Mouse (Mus musculus): ENCODE measurements around the gene Palld. TPM values are rescaled to one million over a fixed set of nuclear protein-coding genes. Genes with fewer than 3 reads are reported as not detected.

The Palld gene
- polyA plus RNA-seq, 1 experiment from 2014 or later: 62.3 TPM

DNA sequence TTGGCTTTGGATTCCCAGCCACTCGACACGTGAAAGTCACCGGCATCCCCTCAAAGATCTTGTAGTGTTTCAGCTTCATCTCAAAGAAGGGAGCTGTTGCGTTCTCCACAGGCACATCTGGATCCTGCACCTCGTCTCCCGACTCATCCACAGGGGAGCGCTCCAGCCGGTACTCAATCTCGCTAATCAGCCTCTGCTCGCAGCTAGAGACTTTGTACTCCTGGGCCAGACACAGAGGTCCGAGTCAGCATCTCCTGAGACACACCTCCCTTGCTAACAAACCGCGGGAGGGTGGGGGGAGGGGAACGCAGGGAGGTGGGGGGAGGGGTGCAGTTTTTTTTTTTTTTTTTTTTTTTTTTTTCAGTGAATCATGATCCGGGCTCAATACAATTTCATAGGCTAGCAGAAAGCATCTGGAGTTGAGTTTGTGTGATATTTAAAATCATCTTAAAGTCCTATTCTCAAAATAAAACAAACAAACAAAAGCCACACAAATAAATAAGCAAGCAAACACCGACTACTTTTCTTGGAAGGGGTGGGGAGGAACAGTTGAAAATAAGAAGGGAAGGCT is 369.0 kb downstream of the Palld start:
- TF ChIP-seq CTCF (IDR thresholded peaks at IDR 0.05; ENCODE audit: low read depth): peak; percentile 49
- Histone ChIP-seq H3K4me2 (replicated peaks; ENCODE audit: low read depth) (no peak overlapping the region), H3K27ac (ENCODE audit: low read depth, low read length) (no peak overlapping the region), H3K4me3 (ENCODE audit: low read depth, low read length) (no peak overlapping the region), H3K9me3 (ENCODE audit: control insufficient read depth) (no peaks in the 10 kb centered on the region), H3K36me3 (ENCODE audit: control insufficient read depth, insufficient read depth) (peaks cover 55% of the 10 kb centered on the region), H3K27me3 (replicated peaks; ENCODE audit: control insufficient read depth, insufficient read depth, low read length) (no peaks in the 10 kb centered on the region), H3K9ac (ENCODE audit: low read depth, low read length) (no peak overlapping the region), H3K4me1 (replicated peaks; ENCODE audit: control insufficient read depth, insufficient read depth, low read length) (0 out of 2 replicates have a peak, but pooled peaks cover 3% of the 10 kb centered on the region)
- peak; percentile 83 for ATAC-seq
- WGBS: 48% methylated on average over 16 of the region's 16 CpGs

DNA sequence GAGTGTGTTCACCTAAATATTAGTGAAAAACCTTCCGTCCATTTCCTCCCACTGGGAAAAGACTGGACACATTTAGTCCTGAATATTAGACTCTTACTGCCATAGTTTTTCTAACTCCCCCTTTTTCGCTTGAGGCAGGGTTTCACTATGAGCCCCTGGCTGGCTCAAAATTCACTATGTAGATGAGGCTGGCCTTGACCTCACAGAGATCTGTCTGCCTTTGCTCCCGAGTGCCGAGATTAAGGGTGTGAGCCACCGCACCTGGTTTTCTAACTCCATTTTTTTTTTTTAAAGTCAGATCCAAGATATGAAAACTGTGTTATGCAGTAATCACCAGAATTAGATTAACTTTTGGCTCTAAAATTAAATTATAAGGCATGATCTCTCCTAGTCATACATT is 369.7 kb downstream of the Palld start:
- H3K9me3 ChIP-seq (ENCODE audit: control insufficient read depth): no peaks in the 10 kb centered on the region

DNA sequence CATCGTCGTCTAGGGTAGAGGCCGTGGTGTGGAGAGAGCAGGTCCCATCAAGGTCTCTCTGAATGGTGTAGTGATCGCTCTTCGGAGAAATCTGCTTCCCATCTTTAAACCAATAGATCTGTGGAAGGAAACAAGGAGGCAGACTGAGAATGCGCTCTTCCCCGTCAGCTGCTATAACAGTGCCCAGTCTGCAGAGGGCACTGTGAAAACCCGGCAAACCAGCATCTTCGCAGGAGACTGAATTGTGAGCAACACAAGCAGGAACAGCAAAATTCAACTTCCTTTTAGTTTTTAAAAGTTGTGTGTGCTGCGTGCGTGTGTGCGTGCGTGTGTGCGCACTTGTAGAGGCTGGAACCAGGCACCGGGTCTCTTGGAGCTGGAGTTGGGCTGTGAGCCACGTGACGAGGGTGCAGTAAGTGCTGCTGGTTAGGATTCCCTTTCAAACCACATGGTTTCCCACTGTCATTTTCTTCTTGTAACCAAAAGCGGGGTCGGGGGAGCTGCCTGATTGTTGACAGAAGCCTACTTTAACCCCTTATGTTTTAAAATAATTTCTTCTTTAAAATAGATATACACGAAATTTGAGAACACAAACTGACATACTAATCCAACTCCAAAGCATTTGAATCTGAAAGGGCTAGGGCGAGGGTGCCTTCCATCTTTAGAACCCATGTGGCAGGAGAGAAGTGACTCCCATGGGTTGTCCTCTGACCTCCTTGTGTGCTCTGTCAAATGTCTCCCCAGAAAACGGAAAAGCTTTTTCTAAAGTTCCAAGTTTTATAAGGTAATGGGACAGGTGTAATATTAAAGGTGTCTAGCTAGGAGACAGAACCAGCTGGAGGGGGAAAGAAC is 370.3 kb downstream of the Palld start:
- Histone ChIP-seq H3K4me3 (ENCODE audit: low read depth, low read length) (no peak overlapping the region), H3K9ac (ENCODE audit: low read depth, low read length) (no peak overlapping the region), H3K9me3 (ENCODE audit: control insufficient read depth) (no peaks in the 10 kb centered on the region), H3K4me1 (replicated peaks; ENCODE audit: control insufficient read depth, insufficient read depth, low read length) (peaks cover 6% of the 10 kb centered on the region; the same call in 1 of the 2 replicates), H3K27ac (ENCODE audit: low read depth, low read length) (no peak overlapping the region), H3K27me3 (replicated peaks; ENCODE audit: control insufficient read depth, insufficient read depth, low read length) (no peaks in the 10 kb centered on the region), H3K36me3 (ENCODE audit: control insufficient read depth, insufficient read depth) (peaks cover 63% of the 10 kb centered on the region), H3K4me2 (replicated peaks; ENCODE audit: low read depth) (no peak overlapping the region)
- peak; percentile 60 for TF ChIP-seq CTCF (IDR thresholded peaks at IDR 0.05; ENCODE audit: low read depth)
- 81% methylated on average over 22 of the region's 22 CpGs for WGBS
- no peak for ATAC-seq

More for the DNA sequence above, 369.7 kb downstream of the Palld start:
- WGBS: 77% methylated on average over 5 of the region's 5 CpGs
- TF ChIP-seq CTCF (IDR thresholded peaks at IDR 0.05; ENCODE audit: low read depth): no peak
- no peak overlapping the region for H3K9ac ChIP-seq (ENCODE audit: low read depth, low read length)
- no peak overlapping the region; the same call in 1 of the 2 replicates for H3K27ac ChIP-seq (ENCODE audit: low read depth, low read length)
- H3K27me3 ChIP-seq (replicated peaks; ENCODE audit: control insufficient read depth, insufficient read depth, low read length): no peaks in the 10 kb centered on the region
- H3K4me3 ChIP-seq (ENCODE audit: low read depth, low read length): no peak overlapping the region
- ATAC-seq: no peak
- H3K4me2 ChIP-seq (replicated peaks; ENCODE audit: low read depth): no peak overlapping the region
- peaks cover 6% of the 10 kb centered on the region; the same call in 1 of the 2 replicates for H3K4me1 ChIP-seq (replicated peaks; ENCODE audit: control insufficient read depth, insufficient read depth, low read length)
- peaks cover 56% of the 10 kb centered on the region for H3K36me3 ChIP-seq (ENCODE audit: control insufficient read depth, insufficient read depth)

DNA sequence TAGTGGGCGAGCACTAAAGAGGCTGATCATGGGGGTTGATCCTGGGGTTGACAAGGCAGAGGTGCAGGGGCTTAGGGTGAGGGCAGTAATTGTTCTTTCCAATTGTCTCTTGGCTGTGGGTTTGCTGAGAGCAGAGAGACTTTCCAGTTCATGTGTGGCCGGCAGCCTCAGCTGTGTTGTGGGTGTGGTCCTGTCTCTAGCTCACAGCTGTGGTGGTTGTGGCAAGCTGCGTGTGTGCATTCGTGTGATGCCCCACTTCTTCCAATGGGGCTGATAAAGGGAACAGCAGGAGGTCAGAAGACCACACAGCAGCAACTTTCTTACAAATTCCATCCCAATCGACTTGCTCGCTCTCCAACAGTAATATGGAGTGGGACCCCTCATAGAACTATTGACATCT is 373.8 kb downstream of the Palld start:
- TF ChIP-seq CTCF (IDR thresholded peaks at IDR 0.05; ENCODE audit: low read depth): no peak
- ATAC-seq: no peak
- no peak overlapping the region for H3K27ac ChIP-seq (ENCODE audit: low read depth, low read length)

DNA sequence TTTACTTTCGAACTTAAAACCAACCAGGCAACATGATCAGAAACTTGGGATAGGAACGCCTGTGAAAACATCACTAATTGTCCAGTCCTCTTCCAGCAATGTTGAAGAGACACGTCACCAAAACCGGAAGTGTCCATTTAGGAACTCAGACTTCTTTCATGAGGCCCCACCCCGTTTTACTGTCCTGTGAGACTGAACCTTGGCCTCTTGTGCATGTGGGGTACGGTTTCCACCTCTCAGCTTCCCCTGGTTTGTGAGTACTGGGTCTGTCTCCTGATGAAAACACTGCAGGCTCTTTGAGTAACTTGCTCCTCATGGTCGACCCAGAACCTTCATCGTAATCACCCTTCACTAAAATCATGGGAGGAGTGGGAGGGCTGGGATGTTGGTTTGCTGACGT is 374.3 kb downstream of the Palld start:
- Histone ChIP-seq H3K9me3 (ENCODE audit: control insufficient read depth) (no peaks in the 10 kb centered on the region), H3K27me3 (replicated peaks; ENCODE audit: control insufficient read depth, insufficient read depth, low read length) (no peaks in the 10 kb centered on the region), H3K4me1 (replicated peaks; ENCODE audit: control insufficient read depth, insufficient read depth, low read length) (peaks cover 6% of the 10 kb centered on the region; the same call in 1 of the 2 replicates), H3K36me3 (ENCODE audit: control insufficient read depth, insufficient read depth) (peaks cover 61% of the 10 kb centered on the region), H3K4me2 (replicated peaks; ENCODE audit: low read depth) (no peak overlapping the region), H3K9ac (ENCODE audit: low read depth, low read length) (no peak overlapping the region), H3K27ac (ENCODE audit: low read depth, low read length) (peak overlapping the region; percentile 21; the same call in 1 of the 2 replicates), H3K4me3 (ENCODE audit: low read depth, low read length) (no peak overlapping the region)
- TF ChIP-seq CTCF (IDR thresholded peaks at IDR 0.05; ENCODE audit: low read depth): no peak
- WGBS: 68% methylated on average over 9 of the region's 9 CpGs
- peak; percentile 65 for ATAC-seq

More for the DNA sequence above, 373.8 kb downstream of the Palld start:
- WGBS: 66% methylated on average over 6 of the region's 6 CpGs
- Histone ChIP-seq H3K4me1 (replicated peaks; ENCODE audit: control insufficient read depth, insufficient read depth, low read length) (peaks cover 6% of the 10 kb centered on the region; the same call in 1 of the 2 replicates), H3K9me3 (ENCODE audit: control insufficient read depth) (no peaks in the 10 kb centered on the region), H3K9ac (ENCODE audit: low read depth, low read length) (no peak overlapping the region), H3K36me3 (ENCODE audit: control insufficient read depth, insufficient read depth) (peaks cover 59% of the 10 kb centered on the region), H3K27me3 (replicated peaks; ENCODE audit: control insufficient read depth, insufficient read depth, low read length) (no peaks in the 10 kb centered on the region), H3K4me3 (ENCODE audit: low read depth, low read length) (no peak overlapping the region), H3K4me2 (replicated peaks; ENCODE audit: low read depth) (no peak overlapping the region)

DNA sequence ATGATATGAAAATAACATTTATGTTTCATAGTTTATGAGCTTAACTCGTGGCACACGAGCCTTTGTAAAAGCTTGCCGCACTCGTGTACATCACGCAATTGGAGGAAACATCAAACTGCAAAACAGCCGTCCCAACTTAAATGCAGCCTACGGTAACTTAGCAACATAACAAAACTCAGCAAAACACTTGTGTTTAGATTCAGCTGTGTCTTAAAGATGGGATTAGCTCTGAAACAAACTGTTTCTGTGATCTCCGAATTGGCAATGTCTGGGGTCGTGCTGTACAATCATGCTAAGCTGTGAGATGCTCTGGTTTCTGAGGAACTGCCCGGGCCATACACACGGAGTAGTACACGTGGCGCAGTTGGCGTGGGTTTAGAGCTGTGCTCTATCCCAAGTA is 375.5 kb downstream of the Palld start:
- H3K9ac ChIP-seq (ENCODE audit: low read depth, low read length): no peak overlapping the region
- H3K27me3 ChIP-seq (replicated peaks; ENCODE audit: control insufficient read depth, insufficient read depth, low read length): no peaks in the 10 kb centered on the region
- no peak for TF ChIP-seq CTCF (IDR thresholded peaks at IDR 0.05; ENCODE audit: low read depth)
- H3K4me3 ChIP-seq (ENCODE audit: low read depth, low read length): no peak overlapping the region
- WGBS: 73% methylated on average over 14 of the region's 14 CpGs
- no peak overlapping the region for H3K27ac ChIP-seq (ENCODE audit: low read depth, low read length)
- ATAC-seq: no peak
- no peaks in the 10 kb centered on the region for H3K9me3 ChIP-seq (ENCODE audit: control insufficient read depth)
- peaks cover 58% of the 10 kb centered on the region for H3K36me3 ChIP-seq (ENCODE audit: control insufficient read depth, insufficient read depth)
- H3K4me1 ChIP-seq (replicated peaks; ENCODE audit: control insufficient read depth, insufficient read depth, low read length): peaks cover 6% of the 10 kb centered on the region; the same call in 1 of the 2 replicates
- no peak overlapping the region for H3K4me2 ChIP-seq (replicated peaks; ENCODE audit: low read depth)
